Mouse (Mus musculus) bone marrow macrophage, adult 2 months (primary cell): ENCODE results near the gene Tmem121b. TPM values are rescaled to one million over a fixed set of nuclear protein-coding genes. Genes with fewer than 3 reads are reported as not detected.

Experiments used
- H3K27ac ChIP-seq: 2 replicates; pipeline ENCODE4 v1.5.1; 2012; ENCODE audit warnings: low read depth, low read length; ENCODE audit not compliant: insufficient read depth
- H3K4me1 ChIP-seq: 2 replicates; pipeline ENCODE4 v1.6.1; 2012; ENCODE audit warnings: low read length; ENCODE audit not compliant: control insufficient read depth, insufficient read depth
- H3K4me3 ChIP-seq: 2 replicates; pipeline ENCODE4 v1.5.1; 2012; ENCODE audit warnings: mild to moderate bottlenecking, low read length, moderate library complexity; ENCODE audit not compliant: insufficient read depth
- CTCF ChIP-seq: IDR thresholded peaks from 2 replicates; pipeline ENCODE4 v1.5.1; 2012; ENCODE audit warnings: low read depth, mild to moderate bottlenecking, low read length, moderate library complexity
- POLR2A ChIP-seq: IDR thresholded peaks from 2 replicates; pipeline ENCODE4 v1.6.1; 2012; ENCODE audit warnings: mild to moderate bottlenecking, low read depth, low read length, borderline replicate concordance
- polyA plus RNA-seq: library from polyadenylated mRNA; stranded (reverse); fragments of >200 nt; gene quantifications from 2 replicates; pipeline ENCODE4 v1.2.4, GENCODE M21; 2012; ENCODE audit not compliant: missing spikeins, insufficient read depth, insufficient read length

Gene Tmem121b
- polyA plus RNA-seq, 1 experiment, result not detected

- no peak for TF ChIP-seq CTCF
- TF ChIP-seq POLR2A, result no peak
- Histone ChIP-seq H3K4me3 (peak overlapping the region; percentile 46), H3K27ac (no peak overlapping the region), H3K4me1 (peaks cover 17% of the 10 kb centered on the region)
These were observed 871 bp downstream of the Tmem121b start for GRCm38 (mm10) chr6:120492499-120493373.

- no peak for TF ChIP-seq CTCF
- Histone ChIP-seq H3K4me3 (no peak overlapping the region), H3K4me1 (peaks cover 17% of the 10 kb centered on the region), H3K27ac (no peak overlapping the region)
These were observed 1.6 kb downstream of the Tmem121b start for GRCm38 (mm10) chr6:120491862-120492498.

GRCm38 (mm10) chr6:120491064-120491463 lies 2.5 kb downstream of the Tmem121b start:
- Histone ChIP-seq H3K4me3 (no peak overlapping the region), H3K27ac (no peak overlapping the region), H3K4me1 (peaks cover 17% of the 10 kb centered on the region)
- no peak for TF ChIP-seq POLR2A
- TF ChIP-seq CTCF, result no peak

DNA sequence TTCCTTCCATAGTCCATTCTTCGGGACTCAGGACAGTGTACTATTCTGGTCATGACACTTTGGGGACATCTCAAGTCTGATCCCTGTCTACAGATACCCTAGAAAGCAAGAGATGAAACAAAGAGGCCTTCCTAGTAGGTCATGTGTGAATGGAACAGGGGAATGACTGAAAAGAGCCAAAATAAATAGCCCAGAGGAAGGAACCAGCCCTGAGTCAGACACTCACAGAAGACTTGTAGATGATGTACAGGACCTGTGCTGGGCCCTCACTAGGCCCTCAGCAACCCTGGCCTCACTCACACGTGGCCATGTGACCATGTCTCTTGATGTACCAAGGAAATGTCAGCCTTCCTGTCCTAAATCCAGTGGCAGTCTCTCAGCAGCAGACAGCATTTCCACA lies 4.1 kb downstream of the Tmem121b start:
- H3K27ac ChIP-seq, result no peak overlapping the region
- no peak for TF ChIP-seq CTCF
- TF ChIP-seq POLR2A, result no peak
- H3K4me3 ChIP-seq, result no peak overlapping the region
- H3K4me1 ChIP-seq, result peaks cover 19% of the 10 kb centered on the region

- H3K4me1 ChIP-seq, result peaks cover 23% of the 10 kb centered on the region
These were observed 5.0 kb downstream of the Tmem121b start for GRCm38 (mm10) chr6:120488647-120489046.

GRCm38 (mm10) chr6:120486051-120486510 lies 7.5 kb downstream of the Tmem121b start:
- Histone ChIP-seq H3K4me3 (no peak overlapping the region), H3K27ac (no peak overlapping the region), H3K4me1 (peaks cover 34% of the 10 kb centered on the region)
- no peak for TF ChIP-seq POLR2A
- TF ChIP-seq CTCF, result no peak

More at GRCm38 (mm10) chr6:120488647-120489046, 5.0 kb downstream of the Tmem121b start:
- Histone ChIP-seq H3K4me3 (no peak overlapping the region), H3K27ac (no peak overlapping the region)
- no peak for TF ChIP-seq POLR2A
- TF ChIP-seq CTCF, result no peak

GRCm38 (mm10) chr6:120485038-120485437 lies 8.6 kb downstream of the Tmem121b start:
- TF ChIP-seq POLR2A, result no peak
- no peak for TF ChIP-seq CTCF
- peaks cover 44% of the 10 kb centered on the region for H3K4me1 ChIP-seq

GRCm38 (mm10) chr6:120483211-120483626 lies 10.4 kb downstream of the Tmem121b start:
- Histone ChIP-seq H3K4me1 (peaks cover 43% of the 10 kb centered on the region), H3K27ac (no peak overlapping the region), H3K4me3 (no peak overlapping the region)
- TF ChIP-seq POLR2A (no peak), CTCF (peak; percentile 46; the same call in 1 of the 2 replicates)

More at GRCm38 (mm10) chr6:120485038-120485437, 8.6 kb downstream of the Tmem121b start:
- no peak overlapping the region for H3K4me3 ChIP-seq
- no peak overlapping the region for H3K27ac ChIP-seq

DNA sequence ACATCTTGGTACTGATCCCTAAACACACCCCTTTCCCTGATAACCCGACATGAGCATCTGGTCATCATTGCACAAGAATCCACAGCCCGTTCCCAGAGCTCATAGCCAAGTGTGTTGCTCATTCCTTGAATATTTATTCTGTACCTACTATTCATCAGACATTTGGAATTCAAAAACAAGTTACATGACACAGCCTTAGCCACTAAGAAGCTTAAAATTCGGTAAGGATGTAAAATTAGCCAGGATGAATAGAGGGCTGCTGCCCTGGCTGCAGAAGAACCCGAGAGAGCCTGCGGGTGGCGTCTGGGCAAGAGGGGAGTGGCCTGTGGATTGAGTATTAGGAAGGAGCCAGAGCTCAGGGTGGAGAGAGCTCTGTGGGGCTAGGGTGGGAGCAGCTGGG lies 10.9 kb downstream of the Tmem121b start:
- H3K4me3 ChIP-seq, result no peak overlapping the region
- no peak overlapping the region for H3K27ac ChIP-seq
- no peak for TF ChIP-seq CTCF
- TF ChIP-seq POLR2A, result no peak
- peaks cover 47% of the 10 kb centered on the region for H3K4me1 ChIP-seq

DNA sequence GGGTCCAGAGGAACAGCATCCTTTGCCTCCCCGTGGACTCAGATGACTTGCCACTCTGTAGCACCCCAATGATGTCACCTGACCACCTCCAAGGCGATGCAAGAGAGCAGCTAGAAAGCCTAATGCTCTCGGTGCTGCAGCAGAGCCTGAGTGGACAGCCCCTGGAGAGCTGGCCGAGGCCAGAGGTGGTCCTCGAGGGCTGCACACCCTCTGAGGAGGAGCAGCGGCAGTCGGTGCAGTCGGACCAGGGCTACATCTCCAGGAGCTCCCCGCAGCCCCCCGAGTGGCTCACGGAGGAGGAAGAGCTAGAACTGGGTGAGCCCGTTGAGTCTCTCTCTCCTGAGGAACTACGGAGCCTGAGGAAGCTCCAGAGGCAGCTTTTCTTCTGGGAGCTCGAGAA lies 11.6 kb downstream of the Tmem121b start:
- H3K27ac ChIP-seq, result no peak overlapping the region
- H3K4me1 ChIP-seq, result peaks cover 53% of the 10 kb centered on the region
- no peak overlapping the region for H3K4me3 ChIP-seq
- TF ChIP-seq CTCF (no peak), POLR2A (no peak)
